Mouse (Mus musculus): Measurements from ENCODE around the gene Tmem107. TPM values are rescaled to one million over a fixed set of nuclear protein-coding genes. Genes with fewer than 3 reads are reported as not detected.

The Tmem107 gene
- polyA plus RNA-seq, 1 experiment from 2014 or later = 48.2 TPM

GRCm38 (mm10) chr11:69078805-69079438 lies 8.3 kb downstream of the Tmem107 start:
- WGBS = 65% methylated on average over 5 of the region's 5 CpGs
- no peak for ATAC-seq (ENCODE audit: insufficient number of reproducible peaks, insufficient read depth, low FRiP score, low TSS enrichment, low read depth)
- Histone ChIP-seq H3K9ac (no peak overlapping the region), H3K4me2 (no peak overlapping the region), H3K27ac (no peak overlapping the region), H3K27me3 (no peaks in the 10 kb centered on the region), H3K36me3 (no peaks in the 10 kb centered on the region), H3K9me3 (no peaks in the 10 kb centered on the region), H3K4me3 (no peak overlapping the region), H3K4me1 (peaks cover 7% of the 10 kb centered on the region; the same call in 1 of the 2 replicates)

DNA sequence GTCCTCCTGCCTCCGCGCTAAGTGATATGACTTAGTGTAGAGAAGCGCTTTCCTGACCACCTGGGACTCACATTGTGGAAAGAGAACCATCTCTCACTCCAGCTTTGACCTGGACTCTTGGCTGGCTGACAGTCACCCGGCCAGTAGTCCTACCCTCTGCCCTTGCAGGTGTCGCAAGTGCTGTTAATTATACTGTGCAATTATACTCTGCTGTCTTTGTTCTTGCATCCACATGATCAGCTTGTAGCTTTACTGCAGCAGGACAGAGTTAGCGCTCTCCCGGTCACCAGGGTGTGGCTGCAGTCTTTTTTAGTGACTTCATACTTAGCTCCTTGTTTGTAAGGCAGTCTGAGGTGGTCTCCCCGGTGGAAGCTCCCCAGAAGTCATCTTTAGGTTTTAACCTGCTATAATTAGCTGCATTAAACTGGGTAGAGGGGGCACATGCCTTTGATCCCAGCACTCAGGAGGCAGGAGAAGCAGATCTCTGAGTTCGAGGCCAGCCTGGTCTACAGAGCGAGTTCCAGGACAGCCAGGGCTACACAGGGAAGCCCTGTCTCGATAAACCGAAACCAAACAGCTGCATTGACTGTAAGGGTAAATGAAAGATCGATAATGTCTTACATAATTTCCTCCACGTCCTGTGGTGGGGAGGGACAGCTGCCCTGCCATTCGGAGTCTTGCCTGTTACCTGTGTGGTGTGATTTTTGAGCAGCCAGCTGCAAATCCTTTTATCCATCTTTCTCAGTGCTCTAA lies 9.7 kb downstream of the Tmem107 start:
- 79% methylated on average over 15 of the region's 15 CpGs for WGBS
- H3K4me3 ChIP-seq = no peak overlapping the region
- ATAC-seq (ENCODE audit: insufficient number of reproducible peaks, insufficient read depth, low FRiP score, low TSS enrichment, low read depth) = no peak
- H3K9me3 ChIP-seq = no peaks in the 10 kb centered on the region
- H3K27me3 ChIP-seq = no peaks in the 10 kb centered on the region
- no peak overlapping the region for H3K4me2 ChIP-seq
- no peaks in the 10 kb centered on the region for H3K36me3 ChIP-seq
- H3K9ac ChIP-seq = no peak overlapping the region
- no peaks in the 10 kb centered on the region for H3K4me1 ChIP-seq
- H3K27ac ChIP-seq = no peak overlapping the region

DNA sequence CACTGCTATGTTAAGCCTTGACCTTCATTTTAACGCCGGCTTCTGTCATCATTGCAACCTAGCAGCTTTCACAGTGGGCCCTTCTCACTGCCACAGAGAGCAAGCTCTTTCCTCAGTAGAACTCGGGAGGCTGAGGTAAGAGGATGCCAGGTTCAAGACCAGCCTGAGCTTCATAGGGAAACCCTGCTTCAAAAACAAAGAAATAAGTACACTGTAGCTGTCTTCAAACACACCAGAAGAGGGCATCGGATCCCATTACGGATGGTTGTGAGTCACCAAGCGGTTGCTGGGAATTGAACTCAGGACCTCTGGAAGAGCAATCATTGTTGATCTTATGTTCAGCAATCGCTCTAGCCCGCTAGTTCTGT lies 10.2 kb downstream of the Tmem107 start:
- Histone ChIP-seq H3K4me1 (no peaks in the 10 kb centered on the region), H3K27ac (no peak overlapping the region), H3K9me3 (no peaks in the 10 kb centered on the region), H3K36me3 (no peaks in the 10 kb centered on the region), H3K4me3 (no peak overlapping the region), H3K27me3 (no peaks in the 10 kb centered on the region), H3K9ac (no peak overlapping the region), H3K4me2 (no peak overlapping the region)
- ATAC-seq (ENCODE audit: insufficient number of reproducible peaks, insufficient read depth, low FRiP score, low TSS enrichment, low read depth) = no peak
- WGBS = 86% methylated on average over 8 of the region's 8 CpGs

DNA sequence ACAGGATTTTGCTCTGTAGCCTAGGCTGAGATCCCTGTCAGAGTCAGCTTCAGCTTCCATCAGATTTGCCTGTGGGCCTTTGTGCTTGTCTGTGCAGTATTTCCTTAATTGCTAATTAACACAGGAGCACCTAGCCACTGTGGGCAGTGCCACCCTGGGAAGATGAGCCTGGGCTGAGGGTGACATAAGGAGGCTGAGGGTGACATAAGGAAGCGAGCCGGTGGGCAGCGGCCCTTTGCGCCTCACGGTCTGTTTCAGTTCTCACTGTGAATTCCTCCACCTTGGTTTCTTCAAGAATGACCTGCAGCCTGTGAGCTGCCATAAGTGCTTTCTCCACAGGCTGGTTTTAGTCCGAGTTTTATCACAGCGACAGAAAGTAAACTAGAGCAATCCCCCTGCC lies 11.0 kb downstream of the Tmem107 start:
- Histone ChIP-seq H3K9me3 (no peaks in the 10 kb centered on the region), H3K36me3 (no peaks in the 10 kb centered on the region), H3K4me2 (no peak overlapping the region), H3K27me3 (no peaks in the 10 kb centered on the region), H3K27ac (no peak overlapping the region), H3K9ac (no peak overlapping the region), H3K4me3 (no peak overlapping the region), H3K4me1 (0 out of 2 replicates have a peak, but pooled peaks cover 4% of the 10 kb centered on the region)
- WGBS = 88% methylated on average over 7 of the region's 7 CpGs
- no peak for ATAC-seq (ENCODE audit: insufficient number of reproducible peaks, insufficient read depth, low FRiP score, low TSS enrichment, low read depth)

- Histone ChIP-seq H3K27me3 (no peaks in the 10 kb centered on the region), H3K9me3 (no peaks in the 10 kb centered on the region), H3K27ac (no peak overlapping the region), H3K4me3 (no peak overlapping the region), H3K36me3 (peaks cover 13% of the 10 kb centered on the region), H3K4me2 (no peak overlapping the region), H3K9ac (no peak overlapping the region), H3K4me1 (peaks cover 35% of the 10 kb centered on the region)
- ATAC-seq (ENCODE audit: insufficient number of reproducible peaks, insufficient read depth, low FRiP score, low TSS enrichment, low read depth) = no peak
- 56% methylated on average over 6 of the region's 6 CpGs for WGBS
Observed at GRCm38 (mm10) chr11:69085608-69086007, 15.0 kb downstream of the Tmem107 start.

DNA sequence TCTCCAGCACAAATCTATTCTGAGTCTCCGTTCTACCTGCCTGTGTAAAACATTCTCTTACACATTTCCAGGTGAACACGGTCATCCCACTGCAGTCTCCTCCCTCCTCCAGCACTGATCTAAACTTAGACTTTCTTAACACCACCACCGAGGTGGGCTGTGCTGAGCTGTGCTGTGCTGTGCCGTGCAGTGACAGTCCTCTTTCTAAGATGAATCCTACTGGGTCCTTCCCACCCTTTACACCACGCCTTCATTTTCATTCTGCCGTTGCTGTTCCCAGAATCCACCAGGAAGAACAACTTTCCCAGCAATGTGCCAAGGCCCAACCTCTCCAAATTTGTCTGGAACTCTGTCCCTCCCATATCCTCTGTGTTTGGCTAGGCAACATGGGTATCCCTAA lies 15.8 kb downstream of the Tmem107 start:
- H3K4me2 ChIP-seq = no peak overlapping the region
- H3K9ac ChIP-seq = no peak overlapping the region
- peak overlapping the region; percentile 71 for H3K27ac ChIP-seq
- ATAC-seq (ENCODE audit: insufficient number of reproducible peaks, insufficient read depth, low FRiP score, low TSS enrichment, low read depth) = no peak
- no peak overlapping the region for H3K4me3 ChIP-seq
- WGBS = 58% methylated on average over 6 of the region's 6 CpGs
- H3K27me3 ChIP-seq = no peaks in the 10 kb centered on the region
- no peaks in the 10 kb centered on the region for H3K9me3 ChIP-seq
- H3K4me1 ChIP-seq = peaks cover 39% of the 10 kb centered on the region
- H3K36me3 ChIP-seq = peaks cover 21% of the 10 kb centered on the region

- peaks cover 28% of the 10 kb centered on the region for H3K36me3 ChIP-seq
Observed at GRCm38 (mm10) chr11:69087082-69087481, 16.5 kb downstream of the Tmem107 start.

GRCm38 (mm10) chr11:69087597-69087996 lies 17.0 kb downstream of the Tmem107 start:
- Histone ChIP-seq H3K27ac (peak overlapping the region; percentile 72; the same call in 1 of the 2 replicates), H3K27me3 (no peaks in the 10 kb centered on the region), H3K4me1 (peaks cover 43% of the 10 kb centered on the region), H3K9ac (peak overlapping the region; percentile 96), H3K4me2 (peak overlapping the region; percentile 93), H3K4me3 (peak overlapping the region; percentile 73), H3K36me3 (peaks cover 33% of the 10 kb centered on the region), H3K9me3 (no peaks in the 10 kb centered on the region)
- no peak for ATAC-seq (ENCODE audit: insufficient number of reproducible peaks, insufficient read depth, low FRiP score, low TSS enrichment, low read depth)
- 65% methylated on average over 2 of the region's 2 CpGs for WGBS

More at GRCm38 (mm10) chr11:69087082-69087481, 16.5 kb downstream of the Tmem107 start:
- Histone ChIP-seq H3K4me1 (peaks cover 43% of the 10 kb centered on the region), H3K4me2 (peak overlapping the region; percentile 11; the same call in 1 of the 2 replicates), H3K9ac (no peak overlapping the region), H3K27me3 (no peaks in the 10 kb centered on the region), H3K4me3 (no peak overlapping the region), H3K9me3 (no peaks in the 10 kb centered on the region), H3K27ac (peak overlapping the region; percentile 71)
- ATAC-seq (ENCODE audit: insufficient number of reproducible peaks, insufficient read depth, low FRiP score, low TSS enrichment, low read depth) = no peak
- 37% methylated on average over 4 of the region's 4 CpGs for WGBS

- peak within 1 kb of the TSS; percentile 73 for H3K4me3 ChIP-seq
- H3K9ac ChIP-seq = peak within 1 kb of the TSS; percentile 96
- peaks cover 43% of the 10 kb centered on the region for H3K4me1 ChIP-seq
- 2% methylated on average over 60 of the region's 67 CpGs for WGBS
- no peaks in the 10 kb centered on the region for H3K9me3 ChIP-seq
- H3K4me2 ChIP-seq = peak within 1 kb of the TSS; percentile 93
- peaks cover 37% of the 10 kb centered on the region for H3K36me3 ChIP-seq
- ATAC-seq (ENCODE audit: insufficient number of reproducible peaks, insufficient read depth, low FRiP score, low TSS enrichment, low read depth) = peak; percentile 75; the same call in 1 of the 2 replicates
- H3K27ac ChIP-seq = peak within 1 kb of the TSS; percentile 86
- H3K27me3 ChIP-seq = no peaks in the 10 kb centered on the region
Observed at GRCm38 (mm10) chr11:69088103-69088855, 17.7 kb downstream of the Tmem107 start, which contains the start of gene Vamp2. Gene Vamp2 (plus strand): TSS chr11:69088490.

DNA sequence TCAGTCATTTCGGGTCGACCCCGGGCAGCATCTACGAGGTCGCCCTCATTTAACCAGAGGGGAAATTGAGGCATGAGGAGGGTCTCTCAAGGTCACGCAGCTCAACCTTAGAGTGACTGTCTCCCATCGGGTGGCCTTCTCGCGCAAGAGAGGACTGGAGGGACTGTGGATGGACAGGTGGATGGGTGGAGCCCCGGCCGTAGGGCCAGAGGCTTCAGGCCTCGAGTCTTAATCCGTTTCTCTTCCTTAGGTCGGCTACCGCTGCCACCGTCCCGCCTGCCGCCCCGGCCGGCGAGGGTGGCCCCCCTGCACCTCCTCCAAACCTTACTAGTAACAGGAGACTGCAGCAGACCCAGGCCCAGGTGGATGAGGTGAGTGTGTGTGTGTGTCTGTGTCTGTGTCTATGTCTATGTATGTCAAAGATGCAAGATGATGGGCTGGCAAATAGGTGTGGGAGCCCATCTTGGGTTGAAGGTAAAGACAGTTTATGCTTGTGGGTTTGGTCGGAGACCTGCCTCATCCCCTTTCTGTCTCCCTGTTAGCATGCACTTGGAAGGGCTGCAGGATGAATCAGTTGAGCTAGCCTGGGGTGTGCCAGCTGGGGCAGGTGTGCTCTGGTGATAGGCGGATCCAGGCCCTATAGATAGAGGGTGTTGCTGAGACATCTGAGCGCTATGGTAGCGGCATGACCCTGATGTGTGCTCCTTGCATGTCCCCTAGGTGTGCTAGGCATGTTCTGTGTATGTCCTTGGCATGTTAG lies 18.4 kb downstream of the Tmem107 start:
- WGBS = 10% methylated on average over 25 of the region's 25 CpGs
- Histone ChIP-seq H3K27ac (peak overlapping the region; percentile 86), H3K27me3 (no peaks in the 10 kb centered on the region), H3K4me3 (peak overlapping the region; percentile 73), H3K4me2 (peak overlapping the region; percentile 93), H3K9me3 (no peaks in the 10 kb centered on the region), H3K9ac (peak overlapping the region; percentile 96), H3K4me1 (peaks cover 45% of the 10 kb centered on the region), H3K36me3 (peaks cover 37% of the 10 kb centered on the region)
- no peak for ATAC-seq (ENCODE audit: insufficient number of reproducible peaks, insufficient read depth, low FRiP score, low TSS enrichment, low read depth)

Data from embryonic facial prominence, embryonic 13.5 days (tissue).